Comparison of ENCODE assay signal across 14 mouse cellular contexts in genomic region chr3:101652967-101653366, GRCm38 (mm10). TPM values are rescaled to one million over a fixed set of nuclear protein-coding genes. Genes with fewer than 3 reads are reported as not detected.
DNase-seq lines count a peak whose midpoint lies in the region; ATAC-seq and TF ChIP-seq lines count a peak whose summit lies in the region.
"Had no signal": no experiment of that assay in that cellular context is flagged by ENCODE, and none has a peak within 500 bp of the region (broad histone marks: within the 10 kb centered on the region; RNA-seq: fewer than 3 reads in every experiment).

No protein-coding gene starts in this region.

- no peak overlapping the region for H3K9ac ChIP-seq in forebrain, embryonic 15.5 days (replicated peaks)
- H3K9ac ChIP-seq: liver, embryonic 12.5 days had no signal

- no peak for ATAC-seq in forebrain, embryonic 15.5 days (replicated peaks)
- ATAC-seq: intestine, postnatal 0 days; liver, embryonic 12.5 days had no signal

- H3K27ac ChIP-seq in gastrocnemius, adult 2 months: no peak overlapping the region
- peak overlapping the region; percentile 89 for H3K27ac ChIP-seq in left cerebral cortex, adult 2 months
- H3K27ac ChIP-seq in forebrain, embryonic 15.5 days (replicated peaks): no peak overlapping the region
- H3K27ac ChIP-seq: heart, adult 2 months; liver, embryonic 12.5 days had no signal

- no peaks in the 10 kb centered on the region for H3K27me3 ChIP-seq in forebrain, embryonic 15.5 days
- H3K27me3 ChIP-seq: liver, embryonic 12.5 days had no signal

- H3K4me3 ChIP-seq in gastrocnemius, adult 2 months: no peak overlapping the region
- H3K4me3 ChIP-seq in left cerebral cortex, adult 2 months: no peak overlapping the region
- H3K4me3 ChIP-seq in forebrain, embryonic 15.5 days: no peak overlapping the region
- H3K4me3 ChIP-seq: erythroblast, embryonic 14.5 days; heart, adult 2 months; liver, embryonic 12.5 days had no signal

- intact Hi-C loops in gastrocnemius, adult 2 months (cut with DNase I): no loop called here
- intact Hi-C loops in gastrocnemius, postnatal 36 days (cut with DNase I): no loop called here
- intact Hi-C loops in left cerebral cortex, adult 2 months (cut with DNase I): loop anchor here (2.0 kb wide), 1 partner anchor 18 kb away; no protein-coding TSS in a partner anchor

- H3K4me2 ChIP-seq in forebrain, embryonic 15.5 days (replicated peaks): no peak overlapping the region
- H3K4me2 ChIP-seq: liver, embryonic 12.5 days had no signal

- TF ChIP-seq CTCF in gastrocnemius, adult 2 months (IDR thresholded peaks at IDR 0.05): no peak
- no peak for TF ChIP-seq CTCF in left cerebral cortex, adult 2 months (IDR thresholded peaks at IDR 0.05)

- 57% methylated on average over 2 of the region's 2 CpGs for WGBS in forebrain, embryonic 15.5 days

- H3K9me3 ChIP-seq in forebrain, embryonic 15.5 days: no peaks in the 10 kb centered on the region
- H3K9me3 ChIP-seq: liver, embryonic 12.5 days had no signal

- H3K36me3 ChIP-seq in forebrain, embryonic 15.5 days: no peaks in the 10 kb centered on the region
- H3K36me3 ChIP-seq: liver, embryonic 12.5 days had no signal

- H3K4me1 ChIP-seq in forebrain, embryonic 15.5 days: peaks cover 8% of the 10 kb centered on the region; the same call in 1 of the 2 replicates
- H3K4me1 ChIP-seq: liver, embryonic 12.5 days had no signal

- DNase-seq in gastrocnemius, adult 2 months: peak; percentile 21
- DNase-seq in gastrocnemius, postnatal 36 days: no peak
- DNase-seq in left cerebral cortex, adult 2 months (ENCODE audit: extremely low spot score in 1 of 2, low spot score in 2 of 2): no peak
- no peak for DNase-seq in left cerebral cortex, adult 18-20 months (ENCODE audit: low spot score in 2 of 2)
- DNase-seq in cerebellum, adult 11-12 months: peak; percentile 77
- peak; percentile 55 to 64 for DNase-seq in cerebellum, postnatal 25 days
- DNase-seq in natural killer cell, adult 2 months (ENCODE audit: low spot score in 2 of 2): no peak
- DNase-seq: heart, adult 2 months; heart, postnatal 10 days; thymus, adult 2 months had no signal

RNA-seq across cellular contexts. Expression of gene Atp1a1, which starts 48.5 kb away (rescaled TPM):
- 10 to 100 TPM; 80.1 to 81.1 TPM for total RNA-seq in gastrocnemius, adult 2 months (2021)
- 10 to 100 TPM; 56.5 to 60.1 TPM for total RNA-seq in gastrocnemius, postnatal 36 days (2021)
- total RNA-seq in left cerebral cortex, adult 2 months (2021): 1,000 to 10,000 TPM; 1,018 to 1,116 TPM
- 1,000 to 10,000 TPM; 1,009 to 1,025 TPM for total RNA-seq in left cerebral cortex, adult 18-20 months (2021)
- 39.7 and 43.7 TPM in 2 replicates for polyA plus RNA-seq in forebrain, embryonic 15.5 days (2015; fragmentation: Nextera tagmentation; extraction: Ambion mirVana)

Comparison
In these comparisons a context has a peak if more than half of its experiments do, and no peak if none do; other contexts are left out.
1. DNase-seq: peak in gastrocnemius, adult 2 months (single experiment), cerebellum, adult 11-12 months (single experiment) and cerebellum, postnatal 25 days (2 of 2); none in gastrocnemius, postnatal 36 days (0 of 2), left cerebral cortex, adult 2 months (0 of 2), left cerebral cortex, adult 18-20 months (0 of 2) and natural killer cell, adult 2 months (0 of 2).
2. RNA of gene Atp1a1, which starts 48.5 kb away (total RNA-seq): 1,018 to 1,116 TPM in left cerebral cortex, adult 2 months and 1,009 to 1,025 TPM in left cerebral cortex, adult 18-20 months; 80.1 to 81.1 TPM in gastrocnemius, adult 2 months and 56.5 to 60.1 TPM in gastrocnemius, postnatal 36 days; every median in the first group is over 10 times any median in the second.